Mouse (Mus musculus): Measurements from ENCODE around the gene Vstm2l.

Vstm2l gene

GRCm38 (mm10) chr2:157935444-157936171 is 21.2 kb downstream of the Vstm2l start:
- DNase-seq = no peak

DNA sequence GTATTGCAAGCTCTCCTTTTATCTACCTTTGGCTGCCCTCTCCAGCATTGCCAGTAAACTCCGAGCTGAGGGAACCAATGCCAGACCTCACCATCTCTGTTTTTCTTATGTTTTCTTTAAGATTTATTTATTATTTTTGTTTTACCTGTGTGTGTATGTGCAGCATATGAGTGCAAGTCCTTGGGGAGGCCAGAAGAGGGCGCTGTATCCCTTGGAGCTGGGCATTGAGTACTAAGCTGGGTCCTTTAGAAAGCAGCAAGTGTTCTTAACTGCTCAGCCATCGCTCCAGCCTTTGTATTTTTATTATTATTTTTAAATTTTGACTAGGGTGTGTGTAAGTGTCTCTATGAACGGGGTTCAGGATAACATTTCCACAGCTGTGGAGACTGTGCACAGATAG is 22.2 kb downstream of the Vstm2l start:
- no peak for DNase-seq

- no peak for DNase-seq
Observed at GRCm38 (mm10) chr2:157940586-157941185, 26.2 kb downstream of the Vstm2l start.

DNA sequence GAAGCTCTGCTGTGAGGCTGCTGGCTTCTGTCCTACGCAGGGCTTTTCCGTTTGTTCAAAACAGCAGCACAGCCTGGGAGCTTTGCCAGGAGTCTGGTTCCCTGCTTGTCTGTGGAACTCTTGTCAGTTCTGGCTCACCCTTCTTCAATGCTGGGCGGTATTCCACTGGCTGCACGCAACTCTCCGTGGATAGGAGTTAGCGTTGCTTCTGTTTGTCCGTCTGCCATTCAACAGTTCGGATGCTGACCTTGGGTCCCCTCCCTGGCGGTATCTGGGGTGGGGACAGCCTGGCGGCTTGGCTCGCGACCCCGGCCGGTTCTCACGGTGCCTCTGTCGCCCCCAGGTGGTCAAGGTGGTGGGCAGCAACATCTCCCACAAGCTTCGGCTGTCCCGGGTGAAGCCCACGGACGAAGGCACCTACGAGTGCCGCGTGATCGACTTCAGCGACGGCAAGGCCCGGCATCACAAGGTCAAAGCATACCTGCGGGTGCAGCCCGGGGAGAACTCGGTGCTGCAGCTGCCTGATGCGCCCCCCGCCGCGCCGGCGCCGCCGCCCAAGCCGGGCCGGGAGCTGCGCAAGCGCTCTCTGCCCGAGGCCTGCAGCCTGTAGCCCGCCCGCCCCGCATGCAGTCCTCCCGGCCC is 29.2 kb downstream of the Vstm2l start:
- DNase-seq = peak; percentile 76 to 82

DNA sequence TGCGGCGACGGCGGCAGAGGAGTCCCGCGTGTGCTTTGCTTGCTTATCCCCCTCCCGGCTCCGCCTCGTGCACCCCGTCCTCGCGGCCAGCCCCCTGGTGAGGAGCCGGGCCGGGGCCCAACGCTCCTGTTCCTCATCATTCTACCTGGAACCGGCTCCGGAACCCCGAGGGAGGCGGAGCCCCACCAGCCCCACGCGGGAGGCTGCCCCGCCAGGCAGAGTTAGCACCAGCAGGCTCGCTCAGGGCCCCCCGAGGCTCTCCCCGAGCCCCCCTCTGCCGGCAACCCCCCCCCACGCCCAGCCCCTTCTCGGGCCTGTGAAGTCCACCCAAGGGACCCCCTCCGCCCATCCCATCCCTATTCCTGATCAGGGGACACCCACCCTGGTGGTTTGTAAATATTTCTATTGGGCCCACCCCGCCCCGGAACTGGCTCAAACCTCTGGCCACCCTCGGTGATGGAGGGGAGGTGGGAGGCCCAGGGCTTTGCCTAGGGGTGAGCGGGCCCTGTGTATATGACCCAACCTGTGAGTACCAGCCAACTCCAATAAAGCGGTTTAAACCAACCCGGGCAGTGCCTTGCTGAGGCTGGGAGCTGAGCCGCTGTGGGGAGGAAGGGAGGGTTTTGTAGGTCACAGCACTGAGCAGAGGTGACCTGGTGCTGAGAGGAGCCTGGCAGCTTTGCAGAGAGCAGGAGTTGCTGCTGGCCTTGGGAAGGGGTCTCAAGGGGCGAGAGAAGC is 29.9 kb downstream of the Vstm2l start:
- no peak for DNase-seq

DNA sequence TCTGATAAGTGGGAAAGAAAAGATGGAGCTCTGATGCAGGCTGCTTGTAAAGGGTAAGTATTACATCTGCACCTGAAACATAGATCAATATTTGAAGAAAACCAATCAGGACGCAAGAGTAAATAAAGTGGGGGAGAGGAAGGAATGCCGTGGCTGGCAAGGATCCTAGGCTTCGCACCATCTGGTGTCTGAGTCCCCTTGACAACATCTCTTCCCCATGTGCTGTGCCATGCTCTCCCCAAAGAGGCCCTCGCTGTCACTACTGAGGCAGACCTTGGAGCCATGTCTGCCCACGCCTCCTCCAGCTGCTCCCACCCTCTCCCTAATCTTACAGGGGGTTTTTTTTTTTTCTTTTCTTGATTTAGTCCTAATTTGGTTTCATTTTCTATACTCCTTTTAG is 39.5 kb downstream of the Vstm2l start:
- no peak for DNase-seq

- DNase-seq = no peak
Observed at GRCm38 (mm10) chr2:157957707-157958108, 43.3 kb downstream of the Vstm2l start.

- no peak for DNase-seq
Observed at GRCm38 (mm10) chr2:157967856-157968255, 53.4 kb downstream of the Vstm2l start.

DNA sequence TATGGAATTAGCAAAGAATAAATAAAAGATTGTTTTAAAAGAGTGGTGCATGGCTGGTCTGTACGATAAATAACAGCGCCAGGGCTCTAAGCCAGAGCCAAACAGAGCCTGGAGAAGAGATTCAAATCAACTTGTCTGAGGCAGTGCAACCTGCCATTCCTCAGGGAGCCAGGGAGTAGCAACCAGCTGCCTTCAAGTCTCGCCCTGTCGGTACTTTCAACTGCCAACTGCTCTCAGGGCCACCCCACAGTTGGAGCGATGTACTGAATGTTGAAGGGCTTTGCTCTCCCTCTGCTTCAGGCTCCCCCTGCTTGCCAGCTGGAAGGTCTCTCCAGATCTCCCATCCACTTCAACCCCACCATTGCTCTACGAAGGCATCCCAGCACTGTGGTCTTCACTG is 55.7 kb downstream of the Vstm2l start:
- no peak for DNase-seq

DNA sequence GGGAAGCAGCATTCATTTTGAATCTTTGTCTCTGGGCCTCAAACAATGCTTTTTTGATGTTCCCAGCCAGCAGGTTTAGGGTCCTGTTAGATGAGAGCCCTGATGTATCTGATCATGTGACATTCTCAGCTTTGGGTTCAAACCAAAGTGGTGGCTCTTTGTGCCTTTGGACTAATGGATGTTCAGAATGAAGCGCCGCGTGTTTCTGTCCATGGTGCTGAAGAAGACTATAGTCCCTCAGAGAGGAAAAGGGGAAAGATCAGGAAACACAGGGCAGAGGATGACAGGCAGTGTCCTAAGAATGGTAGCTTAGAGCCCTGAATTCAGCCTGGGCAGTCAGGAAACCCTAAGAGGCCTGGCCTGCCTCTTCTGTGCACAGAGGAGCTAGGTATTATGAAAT is 56.2 kb downstream of the Vstm2l start:
- peak; percentile 37 to 60 for DNase-seq

- no peak for DNase-seq
Observed at GRCm38 (mm10) chr2:157974604-157975501, 60.4 kb downstream of the Vstm2l start.

GRCm38 (mm10) chr2:157975595-157975994 is 61.1 kb downstream of the Vstm2l start:
- DNase-seq = no peak

DNA sequence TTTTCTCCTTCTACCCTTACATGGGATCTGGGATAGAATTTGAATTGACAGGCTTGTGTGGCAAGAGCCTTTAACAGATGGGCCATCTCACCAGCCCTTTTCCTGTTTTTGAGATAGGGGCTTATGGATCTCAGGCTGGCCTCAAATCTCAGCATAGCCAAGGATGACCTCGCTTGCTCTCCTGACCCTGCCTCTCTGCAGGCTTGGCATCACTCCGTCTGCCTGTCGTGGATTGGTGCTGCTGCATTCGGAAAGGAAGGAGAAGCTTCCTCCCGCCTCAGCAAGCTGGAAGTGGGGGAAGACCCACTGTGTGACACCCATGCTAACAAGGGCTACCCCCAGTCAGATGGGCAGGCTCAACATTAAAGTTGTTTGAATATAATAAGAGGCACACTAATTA is 64.8 kb downstream of the Vstm2l start:
- no peak for DNase-seq

DNA sequence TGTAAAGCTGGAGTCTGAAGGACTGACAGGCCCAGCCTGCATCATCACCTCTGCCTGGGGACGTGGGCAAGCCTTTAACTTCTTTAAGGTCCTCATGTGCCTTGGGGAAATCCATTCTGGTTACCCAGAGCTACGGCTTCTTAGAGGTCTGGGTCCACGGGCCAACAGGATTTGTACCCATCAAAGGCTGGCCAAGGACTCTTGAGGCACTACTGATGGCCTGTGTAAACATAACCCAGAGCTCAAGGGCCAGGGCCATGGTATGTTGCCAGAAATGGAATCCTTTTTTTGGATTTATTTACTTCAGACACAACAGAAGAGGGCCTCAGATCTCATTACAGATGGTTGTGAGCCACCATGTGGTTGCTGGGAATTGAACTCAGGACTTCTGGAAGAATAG is 68.3 kb downstream of the Vstm2l start:
- peak; percentile 11 to 39 for DNase-seq

DNA sequence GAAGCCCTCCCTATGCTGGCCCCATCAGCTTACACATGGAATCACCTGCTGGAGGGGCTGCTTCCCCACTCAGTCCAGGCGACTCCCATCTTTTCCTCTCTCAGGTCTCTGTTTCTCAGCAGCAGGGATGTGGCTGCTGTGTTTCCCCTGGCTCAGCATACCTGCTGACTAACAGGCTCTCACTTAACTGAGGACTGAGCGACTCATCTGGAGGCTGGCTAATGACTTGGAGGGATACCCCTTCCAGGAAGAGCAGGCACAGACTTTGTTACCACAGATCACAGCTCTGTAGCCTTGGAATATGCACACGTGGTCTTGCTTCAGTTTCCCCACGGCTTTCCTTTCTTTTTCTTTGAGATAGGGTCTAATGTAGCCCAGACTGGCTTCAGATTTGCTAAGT is 68.8 kb downstream of the Vstm2l start:
- DNase-seq = no peak

DNA sequence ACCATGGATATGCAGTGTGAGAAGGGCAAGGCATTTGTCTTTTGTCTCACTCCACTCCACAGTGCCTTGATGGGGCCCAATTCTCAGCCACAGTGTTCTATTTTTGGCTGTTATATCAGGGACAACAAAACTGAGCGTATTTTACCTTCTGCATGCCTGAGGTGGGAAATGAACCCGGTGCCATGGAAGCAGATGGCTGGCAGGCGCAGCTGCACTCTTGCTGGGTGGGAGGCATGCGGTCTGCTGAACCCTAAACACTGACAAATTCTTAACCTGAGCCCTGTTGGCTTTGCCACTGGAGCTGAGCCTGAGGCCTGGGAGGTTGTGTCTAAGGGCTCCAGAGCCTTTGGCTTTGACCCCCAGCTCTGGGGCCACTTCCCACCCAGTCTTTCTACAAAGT is 71.2 kb downstream of the Vstm2l start:
- DNase-seq = no peak

DNA sequence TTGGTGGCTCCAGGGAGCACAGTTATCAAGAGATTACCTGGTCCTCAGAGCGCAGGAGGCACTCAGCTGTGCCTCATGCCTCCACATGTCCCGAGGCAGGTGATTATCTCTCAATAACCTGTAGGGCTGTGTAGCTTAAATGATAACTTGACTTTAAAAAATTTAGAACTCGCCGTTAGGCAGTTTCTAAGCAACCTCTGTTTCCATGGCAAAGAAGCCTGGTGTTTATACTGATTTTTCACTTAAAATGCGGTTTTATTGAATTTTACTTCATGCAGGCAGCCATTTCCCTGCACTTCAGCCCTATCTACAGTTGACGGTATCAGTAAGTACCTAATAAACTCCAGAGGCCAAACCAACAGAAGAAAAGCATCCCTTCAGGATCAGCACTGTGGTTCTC is 71.8 kb downstream of the Vstm2l start:
- no peak for DNase-seq

GRCm38 (mm10) chr2:157988416-157989190 is 74.2 kb downstream of the Vstm2l start:
- no peak for DNase-seq

DNA sequence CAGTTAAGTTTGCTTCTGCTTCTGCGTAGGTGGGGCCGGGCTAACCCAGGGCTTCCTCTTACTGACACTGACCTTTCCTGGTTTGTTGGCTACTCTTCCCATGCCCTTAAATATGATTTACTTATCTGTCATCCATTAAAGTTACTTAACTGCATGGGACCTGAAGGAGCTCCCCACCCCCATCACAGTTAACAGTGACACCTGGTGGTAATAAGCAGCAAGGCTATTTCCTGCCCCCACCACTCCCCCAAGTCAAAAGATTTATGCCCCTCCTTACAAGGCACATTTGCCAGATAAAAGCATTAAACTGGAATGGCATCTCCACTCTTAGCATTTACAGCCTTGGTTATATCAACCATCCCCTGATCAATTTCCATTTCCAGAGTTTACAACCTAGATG is 75.5 kb downstream of the Vstm2l start:
- peak in 1 of 2 experiments; percentile 15 for DNase-seq

DNA sequence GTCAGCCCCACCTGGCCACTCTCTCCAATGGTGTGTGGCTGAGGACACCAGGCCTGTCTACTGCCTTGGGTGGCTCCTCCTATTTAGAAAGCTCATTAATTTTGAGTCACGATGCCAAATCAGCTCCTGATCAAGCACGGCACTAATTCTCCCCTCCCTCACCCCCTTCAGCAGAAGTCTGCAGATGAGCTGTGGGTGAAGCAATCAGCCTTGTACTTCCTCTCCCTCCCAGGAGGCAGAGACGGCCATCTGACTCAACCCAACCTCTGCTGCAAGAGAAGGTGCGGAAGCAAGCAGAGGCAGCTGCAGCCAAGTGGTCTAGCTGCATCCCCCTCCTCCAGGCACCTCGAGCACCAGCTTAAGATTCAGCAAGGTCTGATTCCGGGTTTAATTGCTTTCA is 76.6 kb downstream of the Vstm2l start:
- peak in 1 of 2 experiments; percentile 8 for DNase-seq

GRCm38 (mm10) chr2:157992501-157992900 is 78.0 kb downstream of the Vstm2l start:
- no peak for DNase-seq

Measured in lung, postnatal 4 days (tissue).